21 mouse cellular contexts compared by ENCODE assay signal in genomic region chr3:43030411-43030991, GRCm38 (mm10).
DNase-seq lines count a peak whose midpoint lies in the region; ATAC-seq and TF ChIP-seq lines count a peak whose summit lies in the region.
"Had no signal": no experiment of that assay in that cellular context is flagged by ENCODE, and none has a peak within 500 bp of the region (broad histone marks: within the 10 kb centered on the region; RNA-seq: fewer than 3 reads in every experiment).

No protein-coding gene starts in this region.

- WGBS in forebrain, embryonic 13.5 days = 83% methylated on average over 3 of the region's 3 CpGs
- 86% methylated on average over 3 of the region's 3 CpGs for WGBS in forebrain, embryonic 11.5 days

- H3K27ac ChIP-seq in forebrain, embryonic 13.5 days = no peak overlapping the region
- no peak overlapping the region for H3K27ac ChIP-seq in forebrain, embryonic 11.5 days (ENCODE audit: low read depth, low read length)
- H3K27ac ChIP-seq: heart, embryonic 15.5 days; hindbrain, embryonic 10.5 days; hindbrain, embryonic 14.5 days had no signal

- TF ChIP-seq CTCF in brain, embryonic 14.5 days (IDR thresholded peaks at IDR 0.05; ENCODE audit: borderline replicate concordance, extremely low read depth, insufficient read depth, insufficient read length) = no peak

- no peak overlapping the region for H3K4me3 ChIP-seq in forebrain, embryonic 13.5 days
- H3K4me3 ChIP-seq in forebrain, embryonic 11.5 days (ENCODE audit: low read depth, low read length) = no peak overlapping the region
- H3K4me3 ChIP-seq: heart, embryonic 12.5 days; heart, embryonic 15.5 days; hindbrain, embryonic 10.5 days had no signal

- no peak overlapping the region for H3K9ac ChIP-seq in forebrain, embryonic 13.5 days
- H3K9ac ChIP-seq in forebrain, embryonic 11.5 days (ENCODE audit: low read length) = no peak overlapping the region
- H3K9ac ChIP-seq: heart, embryonic 12.5 days; heart, embryonic 15.5 days; hindbrain, embryonic 14.5 days had no signal

- intact Hi-C loops in gastrocnemius, postnatal 14 days (cut with DNase I; ENCODE audit: low total_unique reads) = no loop called here

- no peaks in the 10 kb centered on the region for H3K9me3 ChIP-seq in forebrain, embryonic 13.5 days (replicated peaks)
- H3K9me3 ChIP-seq in forebrain, embryonic 11.5 days (ENCODE audit: control insufficient read depth, low read length) = no peaks in the 10 kb centered on the region
- H3K9me3 ChIP-seq: heart, embryonic 12.5 days; heart, embryonic 15.5 days; hindbrain, embryonic 10.5 days had no signal

- DNase-seq in forebrain, embryonic 11.5 days (ENCODE audit: low spot score) = no peak
- DNase-seq in heart, adult 11 months = peak; percentile 55
- no peak for DNase-seq in heart, adult 8-10 months (ENCODE audit: low spot score)
- peak; percentile 53 for DNase-seq in brain, embryonic 14.5 days (ENCODE audit: low read depth)
- DNase-seq in gastrocnemius, postnatal 14 days = no peak
- DNase-seq: adrenal gland, adult 8-10 months; adrenal gland, postnatal 25 days; cerebellum, adult 18-20 months; cerebellum, adult 9-10 months; cerebellum, postnatal 14 days; gastrocnemius, postnatal 36 days; heart, postnatal 10 days; heart, postnatal 36 days; kidney, adult 2 months had no signal

- ATAC-seq in forebrain, embryonic 13.5 days = peak; percentile 61; the same call in 1 of the 2 replicates
- no peak for ATAC-seq in forebrain, embryonic 11.5 days (replicated peaks; ENCODE audit: low FRiP score)
- ATAC-seq: activated CD4-positive, CD25-positive, alpha-beta regulatory T cell, adult 4 months; intestine, postnatal 0 days had no signal

- no peak for TF ChIP-seq POLR2A in brain, embryonic 14.5 days (IDR thresholded peaks at IDR 0.05; ENCODE audit: borderline replicate concordance, extremely low read depth, insufficient read depth, insufficient read length, poor library complexity, severe bottlenecking)

- no peak overlapping the region for H3K4me2 ChIP-seq in forebrain, embryonic 13.5 days
- H3K4me2 ChIP-seq in forebrain, embryonic 11.5 days (ENCODE audit: low read depth, low read length, severe bottlenecking) = no peak overlapping the region
- H3K4me2 ChIP-seq: heart, embryonic 12.5 days; heart, embryonic 15.5 days; hindbrain, embryonic 14.5 days had no signal

- no peaks in the 10 kb centered on the region for H3K27me3 ChIP-seq in forebrain, embryonic 13.5 days
- no peaks in the 10 kb centered on the region for H3K27me3 ChIP-seq in forebrain, embryonic 11.5 days (ENCODE audit: control insufficient read depth, insufficient read depth, low read length)
- H3K27me3 ChIP-seq: heart, embryonic 12.5 days; heart, embryonic 15.5 days had no signal

- no peaks in the 10 kb centered on the region for H3K36me3 ChIP-seq in forebrain, embryonic 13.5 days (ENCODE audit: poor library complexity, severe bottlenecking)
- no peaks in the 10 kb centered on the region for H3K36me3 ChIP-seq in forebrain, embryonic 11.5 days (ENCODE audit: control insufficient read depth, insufficient read depth, low read length)
- H3K36me3 ChIP-seq: heart, embryonic 12.5 days; heart, embryonic 15.5 days; hindbrain, embryonic 10.5 days had no signal

- H3K4me1 ChIP-seq in forebrain, embryonic 13.5 days = no peaks in the 10 kb centered on the region
- H3K4me1 ChIP-seq in forebrain, embryonic 11.5 days (replicated peaks; ENCODE audit: control insufficient read depth, insufficient read depth, low read length) = no peaks in the 10 kb centered on the region
- H3K4me1 ChIP-seq: heart, embryonic 12.5 days; heart, embryonic 15.5 days; hindbrain, embryonic 10.5 days had no signal

Comparison
In these comparisons a context has a peak if more than half of its experiments do, and no peak if none do; other contexts are left out.
1. DNase-seq: peak in heart, adult 11 months (single experiment) and brain, embryonic 14.5 days (single experiment); none in forebrain, embryonic 11.5 days (single experiment), heart, adult 8-10 months (single experiment) and gastrocnemius, postnatal 14 days (single experiment).